Mouse (Mus musculus) erythroblast, embryonic 14.5 days (primary cell): Measurements from ENCODE around the gene Zfp975. TPM values are rescaled to one million over a fixed set of nuclear protein-coding genes. Genes with fewer than 3 reads are reported as not detected.

Experiments used
- polyA plus RNA-seq: library from polyadenylated mRNA; stranded (reverse); fragments of >175 nt; gene quantifications from 2 replicates; pipeline ENCODE4 v1.2.3, GENCODE M21; 2012

Zfp975 gene
- polyA plus RNA-seq, 1 experiment = not detected

Other genes with a start within 250 kb of the Zfp975 start
- gene 4933421I07Rik, start 244.6 kb downstream of the Zfp975 start, polyA plus RNA-seq = not detected in 2 replicates
- gene Zfp141, start 187.0 kb downstream of the Zfp975 start, polyA plus RNA-seq = 0.02 and 0.04 TPM in 2 replicates
- not detected in 2 replicates for gene Gm21028, start 114.2 kb downstream of the Zfp975 start, polyA plus RNA-seq
- not detected in 2 replicates for gene Zfp977, start 100.2 kb downstream of the Zfp975 start, polyA plus RNA-seq
- gene Zfp976, start 50.2 kb downstream of the Zfp975 start, polyA plus RNA-seq = 0.01 and 0.02 TPM in 2 replicates
- not detected in 2 replicates for gene Gm17067, start 34.3 kb upstream of the Zfp975 start, polyA plus RNA-seq
- not detected in 2 replicates for gene Vmn2r62, start 100.8 kb upstream of the Zfp975 start, polyA plus RNA-seq
- not detected in 2 replicates for gene Gm2381, start 174.5 kb upstream of the Zfp975 start, polyA plus RNA-seq
- under 0.01 and 0.01 TPM in 2 replicates for gene Vmn2r63, start 241.1 kb upstream of the Zfp975 start, polyA plus RNA-seq